Mouse (Mus musculus) left cerebral cortex, adult 2 months (tissue): ENCODE measurements around the gene Brd3os. TPM values are rescaled to one million over a fixed set of nuclear protein-coding genes. Genes with fewer than 3 reads are reported as not detected.
A peak's percentile ranks its signal among the peaks of the same experiment; 100 is the strongest.

ENCODE experiments used
- DNase-seq, 2 experiments: peaks; one replicate each; pipeline ENCODE4 v3.0.0; 2021 to 2022; ENCODE audit warnings: low spot score in 2 of 2, mixed read lengths in 1 of 2; ENCODE audit errors: extremely low spot score in 1 of 2
- H3K27ac ChIP-seq: fragments of 200-600 bp; 2 replicates; pipeline ENCODE4 v1.8.1; 2022
- H3K4me3 ChIP-seq: fragments of 200-600 bp; 2 replicates; pipeline ENCODE4 v1.8.1; 2022
- CTCF ChIP-seq: fragments of 200-600 bp; IDR thresholded peaks from 2 replicates; pipeline ENCODE4 v1.8.1; 2022; ENCODE audit warnings: antibody characterized with exemption, mild to moderate bottlenecking, moderate library complexity
- intact Hi-C: fragments of 180-260 bp; cut with DNase I; formaldehyde crosslinking; loops from one replicate; pipeline ENCODE4 v1.15.1; 2025
- long read RNA-seq, 2 experiments: library from polyadenylated mRNA; stranded (forward); transcript quantifications; one replicate each; pipeline ENCODE4 v2.0.0; 2021; ENCODE audit warnings: borderline mapping rate in 2 of 2
- total RNA-seq, 2 experiments: library from RNA; stranded (reverse); gene quantifications; 2 replicates each; pipeline ENCODE4 v1.2.3; 2021

Brd3os gene
- total RNA-seq, result 10 to 100 TPM; 26.7 to 27.6 TPM
- long read RNA-seq, experiment 1, transcript Brd3os-202 (1 exons, 1,898 nt), result major isoform, 38 of 46 reads
- long read RNA-seq, experiment 1, partial matches to known transcripts, result 0 of 46 reads
- long read RNA-seq, experiment 1, other reads (novel, unspliced or antisense), result 8 of 46 reads
- long read RNA-seq, experiment 2, transcript Brd3os-202 (1 exons, 1,898 nt), result major isoform, 24 of 30 reads
- long read RNA-seq, experiment 2, partial matches to known transcripts, result 0 of 30 reads
- long read RNA-seq, experiment 2, other reads (novel, unspliced or antisense), result 6 of 30 reads

DNA sequence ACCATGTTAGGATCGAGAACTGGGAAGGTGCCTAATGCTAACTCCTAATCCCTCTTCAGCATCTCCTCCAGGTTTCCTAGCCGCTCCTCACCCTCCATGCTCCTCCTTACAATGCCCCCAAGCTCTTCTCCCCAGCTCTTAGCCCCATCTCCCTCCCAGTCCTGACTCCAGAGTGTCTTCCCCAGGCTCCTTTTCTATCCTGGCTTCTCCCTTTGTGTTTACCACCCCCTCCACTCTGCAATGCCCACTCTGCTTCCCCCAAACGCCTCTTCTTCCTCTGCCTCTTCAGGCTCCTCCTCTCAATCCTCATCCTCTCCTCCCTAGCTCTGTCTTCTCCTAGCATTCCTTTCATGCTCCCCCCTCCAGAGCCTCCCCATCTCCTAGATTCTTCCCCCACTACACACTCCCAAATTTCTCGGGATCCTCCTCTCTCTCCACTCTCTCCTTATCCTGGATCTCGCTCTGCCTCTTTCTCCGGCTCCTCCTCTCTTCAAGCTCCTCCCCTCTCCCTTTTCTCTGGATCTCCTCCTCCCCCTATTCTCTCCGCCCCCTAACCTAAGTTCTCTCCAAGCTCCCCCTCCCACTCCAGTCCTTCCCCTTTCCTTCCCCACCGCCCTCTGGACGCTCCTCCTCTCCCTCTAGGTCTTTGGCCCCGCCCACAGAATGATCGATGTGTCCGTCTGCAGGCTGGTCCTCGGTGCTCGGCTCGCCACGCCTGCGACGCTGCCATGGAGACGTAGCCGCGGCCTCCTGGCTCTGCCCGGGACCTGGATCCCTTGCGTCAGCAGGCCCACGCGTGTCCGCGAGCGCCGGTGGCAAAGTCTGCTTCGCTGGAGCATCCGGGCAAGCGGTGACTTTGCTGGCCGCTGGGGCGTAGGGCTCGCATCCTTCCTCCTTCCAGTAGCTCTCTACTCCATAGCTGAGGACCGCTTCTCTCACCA lies at the start of gene Brd3os:
Gene Brd3os (plus strand): TSS at position 558 of the 941 bp plus-strand sequence.
- intact Hi-C loops, result loop anchor here (2.0 to 10.0 kb wide), 3 partner anchors 33 to 537 kb away; partner anchors contain the start of genes Surf6 and Wdr5
- Histone ChIP-seq H3K27ac (peak within 1 kb of the TSS; percentile 84), H3K4me3 (peak within 1 kb of the TSS; percentile 84)
- no peak for TF ChIP-seq CTCF
- DNase-seq, result peak; percentile 94 to 95

DNA sequence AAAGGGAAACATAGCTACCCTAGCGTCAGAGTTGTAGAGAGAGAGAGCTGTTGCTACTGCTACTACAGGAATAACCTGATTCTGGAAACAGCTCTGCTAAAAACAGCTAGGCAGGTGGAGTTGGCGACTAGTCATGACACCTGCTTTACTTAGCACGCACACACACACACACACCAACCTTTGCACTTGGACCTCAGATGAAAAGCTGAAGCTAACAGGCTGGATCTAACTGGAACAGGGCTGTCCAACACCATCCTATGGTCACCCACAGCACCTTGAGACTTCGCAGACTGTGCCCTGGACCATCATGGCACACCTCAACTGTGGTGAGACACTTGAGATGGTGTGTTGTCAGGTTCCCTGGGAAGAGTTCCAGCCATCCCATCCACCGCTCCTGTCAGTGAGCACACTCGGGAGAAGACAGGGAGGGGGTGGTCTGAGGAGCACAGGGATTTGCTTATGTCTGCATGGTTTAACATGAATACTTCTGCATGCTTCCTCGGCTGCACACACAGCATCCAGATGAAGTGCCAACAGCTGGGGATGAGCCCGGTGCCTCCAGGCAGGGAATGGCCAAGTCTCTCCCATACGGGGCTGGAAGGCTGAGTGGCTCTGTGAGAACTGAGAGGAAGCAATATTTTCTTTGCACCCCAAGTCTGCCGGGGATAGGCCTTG lies 47.8 kb upstream of the Brd3os start:
- Histone ChIP-seq H3K27ac (no peak overlapping the region), H3K4me3 (no peak overlapping the region)
- DNase-seq, result no peak
- no peak for TF ChIP-seq CTCF
- intact Hi-C loops, result no loop called here

DNA sequence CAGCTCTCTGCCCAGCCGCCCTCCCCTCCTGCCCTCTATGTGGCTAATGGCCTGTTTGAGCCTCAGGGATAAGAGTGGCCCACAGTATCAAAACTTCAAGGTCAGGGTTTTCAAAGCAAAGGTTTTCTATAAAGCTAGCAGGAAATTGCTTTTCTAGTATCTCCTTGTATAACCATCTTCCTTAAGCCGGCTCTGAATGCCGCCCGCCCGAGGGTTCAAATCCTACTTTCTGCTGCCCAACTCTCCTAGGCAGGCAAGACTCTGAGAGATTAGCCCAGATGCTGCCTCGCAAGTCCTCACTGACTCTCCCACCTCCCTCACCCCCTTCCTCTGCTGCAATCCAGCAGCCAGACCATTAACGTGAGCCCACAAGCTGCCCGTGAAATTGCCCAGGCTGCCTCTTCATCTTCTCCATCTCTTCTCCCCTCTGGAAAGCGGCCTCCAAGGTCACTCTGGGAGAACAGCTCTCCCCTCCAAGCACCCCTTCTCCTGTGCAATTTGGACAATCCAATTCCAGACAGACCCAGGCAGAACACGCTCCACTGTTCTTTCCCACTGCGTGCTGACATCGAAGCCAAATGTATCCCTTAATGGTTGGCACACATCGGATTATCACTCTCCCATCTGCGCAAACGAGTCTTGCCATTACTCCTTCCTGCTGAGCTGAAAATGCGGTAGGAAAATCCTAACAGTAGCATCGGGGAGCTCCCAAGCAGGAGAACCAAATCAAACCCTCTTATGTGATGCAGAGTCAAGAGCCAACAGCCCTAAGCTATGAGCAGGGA lies 45.3 kb upstream of the Brd3os start:
- no peak overlapping the region for H3K4me3 ChIP-seq
- no peak overlapping the region for H3K27ac ChIP-seq
- intact Hi-C loops, result no loop called here
- no peak for DNase-seq
- no peak for TF ChIP-seq CTCF

DNA sequence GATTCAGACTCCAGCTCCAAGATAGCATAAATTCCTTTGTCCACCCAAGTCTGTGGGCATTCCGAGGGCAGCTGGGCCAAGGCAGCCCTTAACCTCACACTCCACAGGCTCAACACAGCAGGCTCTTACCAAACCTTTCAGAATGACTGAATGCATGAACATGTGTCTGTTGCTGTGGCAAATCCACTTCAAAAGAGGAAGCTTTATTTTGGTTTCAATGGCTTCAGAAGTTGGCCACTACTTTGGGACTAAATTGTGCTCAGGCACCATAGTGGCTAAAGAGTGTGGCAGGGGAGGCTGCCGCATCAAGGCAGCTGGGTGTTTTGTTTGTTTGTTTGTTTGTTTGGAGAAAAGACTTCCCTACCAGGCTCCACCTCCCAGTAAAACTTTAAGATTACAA lies 42.0 kb upstream of the Brd3os start:
- intact Hi-C loops, result no loop called here
- no peak for TF ChIP-seq CTCF
- Histone ChIP-seq H3K27ac (no peak overlapping the region), H3K4me3 (no peak overlapping the region)
- DNase-seq, result no peak

DNA sequence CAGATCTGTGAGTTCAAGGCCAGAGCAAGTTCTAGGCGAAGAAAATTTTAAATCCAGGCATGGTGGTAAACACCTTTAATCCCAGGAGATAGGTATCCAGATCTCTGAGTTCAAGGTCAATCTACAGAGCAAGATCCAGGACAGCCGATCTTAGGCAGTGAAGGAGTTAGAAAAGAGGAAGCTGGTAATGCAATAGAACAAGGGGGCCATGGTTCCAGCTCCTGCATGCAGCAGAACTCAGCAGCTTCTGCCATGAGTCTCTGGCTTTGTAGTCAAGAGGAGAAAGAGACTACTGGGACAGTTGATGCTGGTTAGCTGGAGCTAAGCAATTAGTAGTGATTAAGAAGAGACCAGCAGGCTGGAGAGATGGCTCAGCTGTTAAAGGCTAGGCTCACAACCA lies 40.6 kb upstream of the Brd3os start:
- no peak for TF ChIP-seq CTCF
- no peak for DNase-seq
- intact Hi-C loops, result no loop called here
- Histone ChIP-seq H3K27ac (no peak overlapping the region), H3K4me3 (no peak overlapping the region)

DNA sequence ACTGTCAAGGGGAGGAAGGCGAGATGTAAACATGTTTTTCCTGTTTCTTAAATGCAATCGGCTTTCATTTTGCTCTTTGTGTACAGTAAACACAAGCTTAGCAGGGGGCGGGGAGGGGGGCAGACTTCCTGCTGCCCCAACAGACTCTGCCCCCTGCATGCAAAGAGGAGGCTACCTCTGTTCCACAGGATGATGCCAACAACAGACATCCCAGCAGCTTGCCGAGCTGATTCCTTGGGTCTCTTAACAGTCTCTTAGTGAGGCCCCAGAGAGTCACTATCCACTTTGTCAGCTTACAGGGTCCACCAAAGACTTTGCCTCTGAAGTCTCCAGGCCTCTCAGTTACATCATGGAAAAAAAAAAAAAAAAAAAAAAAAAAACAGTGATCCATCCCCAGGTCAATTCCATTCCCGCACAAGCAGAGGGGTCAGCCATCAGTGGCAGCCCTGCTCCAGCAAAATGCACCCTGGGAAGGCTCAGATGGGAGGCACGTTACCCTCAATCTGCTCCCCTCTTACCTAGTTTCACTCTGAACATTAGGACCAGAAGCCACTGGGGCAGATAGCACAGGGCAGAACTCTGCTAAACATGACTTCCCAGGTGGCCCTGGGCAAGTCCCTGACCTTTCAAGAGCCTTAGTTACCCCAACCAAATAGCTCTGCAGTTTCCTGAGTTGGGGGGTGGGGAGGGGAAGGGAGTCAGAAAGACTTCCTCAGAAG lies 37.6 kb upstream of the Brd3os start:
- no peak for DNase-seq
- H3K4me3 ChIP-seq, result no peak overlapping the region
- no peak for TF ChIP-seq CTCF
- intact Hi-C loops, result no loop called here
- no peak overlapping the region for H3K27ac ChIP-seq

DNA sequence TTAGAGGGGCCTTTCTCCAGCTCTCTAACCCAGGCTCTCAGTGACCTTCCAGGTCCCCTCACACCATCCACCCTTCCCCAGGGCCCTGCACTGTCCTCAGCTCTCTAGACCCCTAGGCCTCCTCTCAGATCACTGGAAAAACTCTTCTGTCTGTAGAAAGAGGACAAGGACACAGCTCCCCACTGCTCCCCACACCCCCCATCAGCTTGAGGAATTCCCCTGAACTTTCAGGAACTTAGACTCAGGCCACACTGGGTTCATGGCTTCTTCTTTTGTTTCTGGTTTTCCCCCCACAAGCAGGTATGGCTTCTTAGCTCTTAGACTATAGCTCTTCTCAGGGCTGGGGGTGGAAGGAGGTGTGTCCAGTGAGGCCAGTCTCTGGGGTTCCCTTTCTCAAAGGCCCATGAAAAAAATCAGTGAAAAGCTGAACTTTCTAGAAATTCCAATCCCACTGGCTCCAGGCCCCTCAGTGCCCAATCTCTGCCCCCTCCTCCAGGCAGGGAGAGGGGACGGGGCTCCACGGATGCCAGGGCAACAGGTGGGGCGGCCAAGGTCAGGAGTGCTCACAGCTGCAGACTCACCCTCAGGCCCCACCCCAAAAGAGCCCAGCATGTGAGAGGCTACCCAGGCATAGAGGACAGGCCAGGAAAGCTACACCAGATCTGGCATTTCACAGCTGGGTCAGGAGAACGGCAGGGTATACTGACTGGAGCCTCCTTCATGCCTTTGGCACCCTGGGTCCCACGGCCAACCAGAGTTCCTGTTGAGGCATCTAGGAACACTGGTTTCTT lies 36.8 kb upstream of the Brd3os start:
- TF ChIP-seq CTCF, result no peak
- no peak for DNase-seq
- H3K4me3 ChIP-seq, result no peak overlapping the region
- H3K27ac ChIP-seq, result no peak overlapping the region
- intact Hi-C loops, result no loop called here

DNA sequence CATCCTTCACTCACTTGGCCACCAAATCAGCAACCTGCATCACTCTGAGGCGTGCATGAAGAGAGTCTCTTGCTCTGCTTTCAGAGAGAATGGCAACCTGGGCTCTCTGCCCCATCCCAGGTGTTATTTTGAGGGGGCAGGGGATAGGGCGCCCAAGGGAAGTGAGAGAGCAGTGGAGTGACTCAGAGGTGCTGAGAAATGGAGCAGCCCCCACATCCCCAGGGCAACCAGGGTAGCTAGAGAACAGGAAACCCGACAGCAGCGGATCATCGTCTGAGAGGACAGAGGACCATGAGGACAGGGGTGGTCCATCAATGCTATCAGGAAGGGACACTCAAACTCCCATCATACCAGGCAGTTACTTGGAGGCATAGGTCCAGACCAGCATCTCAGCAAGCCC lies 35.2 kb upstream of the Brd3os start:
- TF ChIP-seq CTCF, result no peak
- H3K27ac ChIP-seq, result no peak overlapping the region
- DNase-seq, result no peak
- intact Hi-C loops, result no loop called here
- H3K4me3 ChIP-seq, result no peak overlapping the region

DNA sequence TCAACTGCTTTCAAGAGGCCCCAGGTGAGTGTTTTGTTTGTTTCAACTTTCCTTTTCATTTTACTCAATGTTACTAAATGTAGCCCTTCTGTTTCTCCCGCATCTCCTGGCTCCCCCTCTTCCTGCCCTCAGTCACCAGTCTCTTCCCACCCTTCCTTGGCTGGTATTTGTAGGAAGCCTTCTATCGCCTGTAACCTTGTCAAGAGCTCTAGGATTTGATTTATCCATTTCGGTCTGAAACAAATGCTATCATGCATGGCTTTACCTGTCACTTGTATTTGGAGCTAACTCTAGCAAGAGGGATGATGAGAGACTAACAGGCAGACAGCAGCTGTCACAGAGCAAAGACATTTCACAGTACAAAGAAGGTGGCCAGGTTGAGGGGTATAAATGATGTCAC lies 33.9 kb upstream of the Brd3os start:
- no peak for DNase-seq
- intact Hi-C loops, result no loop called here
- Histone ChIP-seq H3K27ac (no peak overlapping the region), H3K4me3 (no peak overlapping the region)
- no peak for TF ChIP-seq CTCF

DNA sequence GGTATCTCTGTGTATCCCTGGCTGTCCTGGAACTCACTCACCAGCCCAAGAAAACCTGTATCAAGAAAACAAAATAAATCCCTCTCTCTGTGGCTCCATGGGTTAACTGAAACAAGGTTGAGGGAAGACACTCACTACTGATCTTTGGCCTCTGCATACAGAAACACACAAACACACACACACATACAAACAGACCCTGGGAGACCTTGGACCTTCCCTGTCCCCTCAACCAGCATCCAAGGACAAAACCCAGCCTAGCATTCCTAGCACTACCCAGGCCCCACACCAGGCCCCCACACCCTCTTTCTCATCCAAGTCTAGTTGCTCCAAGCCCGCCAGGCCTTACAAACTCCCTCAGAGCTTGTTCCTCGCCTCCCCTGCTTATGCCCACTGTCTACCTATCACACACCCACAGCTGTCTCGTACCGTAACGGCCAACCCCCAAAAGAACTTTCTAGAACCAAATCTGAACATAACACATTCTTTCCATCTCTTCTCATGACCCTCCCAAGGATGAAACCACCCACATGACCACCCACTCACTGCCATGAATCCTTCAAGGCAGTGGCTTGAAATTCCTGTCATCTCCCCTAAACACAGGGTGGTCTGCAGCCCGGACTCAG lies 31.5 kb upstream of the Brd3os start:
- no peak for TF ChIP-seq CTCF
- H3K27ac ChIP-seq, result no peak overlapping the region

More for the DNA sequence above, 31.5 kb upstream of the Brd3os start:
- DNase-seq, result no peak
- intact Hi-C loops, result no loop called here
- H3K4me3 ChIP-seq, result no peak overlapping the region
